Mouse (Mus musculus): ENCODE results near the gene Zfp580.

- TF ChIP-seq EP300 (IDR thresholded peaks at IDR 0.05; ENCODE audit: low read depth) (no peak), CTCF (IDR thresholded peaks at IDR 0.05; ENCODE audit: low read depth) (no peak)
Measured at GRCm38 (mm10) chr7:5057381-5057780, 6.0 kb downstream of the Zfp580 start.
